Mouse (Mus musculus): ENCODE results near the gene Atf6. TPM values are rescaled to one million over a fixed set of nuclear protein-coding genes. Genes with fewer than 3 reads are reported as not detected.

The Atf6 gene
- polyA plus RNA-seq, 1 experiment from 2014 or later, result 9.8 TPM

GRCm38 (mm10) chr1:170718133-170718810, 149.3 kb downstream of the Atf6 start:
- DNase-seq (ENCODE audit: low spot score) (no peak), ATAC-seq (replicated peaks; ENCODE audit: low FRiP score) (no peak)
- 83% methylated on average over 8 of the region's 8 CpGs for WGBS
- Histone ChIP-seq H3K36me3 (ENCODE audit: control insufficient read depth, insufficient read depth, low read length) (no peaks in the 10 kb centered on the region), H3K9ac (ENCODE audit: low read length) (no peak overlapping the region), H3K9me3 (ENCODE audit: control insufficient read depth, low read length) (no peaks in the 10 kb centered on the region), H3K27me3 (ENCODE audit: control insufficient read depth, insufficient read depth, low read length) (no peaks in the 10 kb centered on the region), H3K4me1 (replicated peaks; ENCODE audit: control insufficient read depth, insufficient read depth, low read length) (no peaks in the 10 kb centered on the region), H3K27ac (ENCODE audit: low read depth, low read length) (no peak overlapping the region), H3K4me3 (ENCODE audit: low read depth, low read length) (no peak overlapping the region), H3K4me2 (ENCODE audit: low read depth, low read length, severe bottlenecking) (no peak overlapping the region)

GRCm38 (mm10) chr1:170717241-170717828, 150.2 kb downstream of the Atf6 start:
- no peak for DNase-seq (ENCODE audit: low spot score)
- no peak for ATAC-seq (replicated peaks; ENCODE audit: low FRiP score)
- no peak overlapping the region for H3K4me3 ChIP-seq (ENCODE audit: low read depth, low read length)
- no peaks in the 10 kb centered on the region for H3K9me3 ChIP-seq (ENCODE audit: control insufficient read depth, low read length)
- no peak overlapping the region for H3K27ac ChIP-seq (ENCODE audit: low read depth, low read length)
- H3K4me2 ChIP-seq (ENCODE audit: low read depth, low read length, severe bottlenecking), result no peak overlapping the region
- no peaks in the 10 kb centered on the region for H3K36me3 ChIP-seq (ENCODE audit: control insufficient read depth, insufficient read depth, low read length)
- H3K9ac ChIP-seq (ENCODE audit: low read length), result no peak overlapping the region
- 93% methylated on average over 3 of the region's 3 CpGs for WGBS
- no peaks in the 10 kb centered on the region for H3K27me3 ChIP-seq (ENCODE audit: control insufficient read depth, insufficient read depth, low read length)
- H3K4me1 ChIP-seq (replicated peaks; ENCODE audit: control insufficient read depth, insufficient read depth, low read length), result no peaks in the 10 kb centered on the region

- no peaks in the 10 kb centered on the region for H3K4me1 ChIP-seq (replicated peaks; ENCODE audit: control insufficient read depth, insufficient read depth, low read length)
- no peak overlapping the region for H3K9ac ChIP-seq (ENCODE audit: low read length)
- H3K36me3 ChIP-seq (ENCODE audit: control insufficient read depth, insufficient read depth, low read length), result no peaks in the 10 kb centered on the region
- no peaks in the 10 kb centered on the region for H3K27me3 ChIP-seq (ENCODE audit: control insufficient read depth, insufficient read depth, low read length)
- H3K4me2 ChIP-seq (ENCODE audit: low read depth, low read length, severe bottlenecking), result no peak overlapping the region
- no peak overlapping the region for H3K27ac ChIP-seq (ENCODE audit: low read depth, low read length)
- WGBS, result 96% methylated on average over 7 of the region's 7 CpGs
- ATAC-seq (replicated peaks; ENCODE audit: low FRiP score), result no peak
- no peak overlapping the region for H3K4me3 ChIP-seq (ENCODE audit: low read depth, low read length)
- no peak for DNase-seq (ENCODE audit: low spot score)
- no peaks in the 10 kb centered on the region for H3K9me3 ChIP-seq (ENCODE audit: control insufficient read depth, low read length)
These were observed 155.8 kb downstream of the Atf6 start for GRCm38 (mm10) chr1:170711731-170712130.

- no peak overlapping the region for H3K9ac ChIP-seq (ENCODE audit: low read length)
- H3K27ac ChIP-seq (ENCODE audit: low read depth, low read length), result no peak overlapping the region
- H3K27me3 ChIP-seq (ENCODE audit: control insufficient read depth, insufficient read depth, low read length), result no peaks in the 10 kb centered on the region
- no peaks in the 10 kb centered on the region for H3K9me3 ChIP-seq (ENCODE audit: control insufficient read depth, low read length)
- ATAC-seq (replicated peaks; ENCODE audit: low FRiP score), result no peak
- no peaks in the 10 kb centered on the region for H3K36me3 ChIP-seq (ENCODE audit: control insufficient read depth, insufficient read depth, low read length)
- H3K4me2 ChIP-seq (ENCODE audit: low read depth, low read length, severe bottlenecking), result no peak overlapping the region
- DNase-seq (ENCODE audit: low spot score), result no peak
- no peaks in the 10 kb centered on the region for H3K4me1 ChIP-seq (replicated peaks; ENCODE audit: control insufficient read depth, insufficient read depth, low read length)
- H3K4me3 ChIP-seq (ENCODE audit: low read depth, low read length), result no peak overlapping the region
- 96% methylated on average over 3 of the region's 3 CpGs for WGBS
These were observed 157.6 kb downstream of the Atf6 start for GRCm38 (mm10) chr1:170709969-170710368.

- Histone ChIP-seq H3K4me1 (replicated peaks; ENCODE audit: control insufficient read depth, insufficient read depth, low read length) (no peaks in the 10 kb centered on the region), H3K36me3 (ENCODE audit: control insufficient read depth, insufficient read depth, low read length) (no peaks in the 10 kb centered on the region), H3K27ac (ENCODE audit: low read depth, low read length) (no peak overlapping the region), H3K9me3 (ENCODE audit: control insufficient read depth, low read length) (no peaks in the 10 kb centered on the region), H3K4me2 (ENCODE audit: low read depth, low read length, severe bottlenecking) (no peak overlapping the region), H3K4me3 (ENCODE audit: low read depth, low read length) (no peak overlapping the region), H3K9ac (ENCODE audit: low read length) (no peak overlapping the region), H3K27me3 (ENCODE audit: control insufficient read depth, insufficient read depth, low read length) (no peaks in the 10 kb centered on the region)
- 95% methylated on average over 8 of the region's 8 CpGs for WGBS
- DNase-seq (ENCODE audit: low spot score) (no peak), ATAC-seq (replicated peaks; ENCODE audit: low FRiP score) (no peak)
These were observed 158.1 kb downstream of the Atf6 start for GRCm38 (mm10) chr1:170709481-170709880.

GRCm38 (mm10) chr1:170709034-170709433, 158.5 kb downstream of the Atf6 start:
- WGBS, result 79% methylated on average over 3 of the region's 3 CpGs
- no peak for ATAC-seq (replicated peaks; ENCODE audit: low FRiP score)

GRCm38 (mm10) chr1:170706046-170706445, 161.5 kb downstream of the Atf6 start:
- Histone ChIP-seq H3K9me3 (ENCODE audit: control insufficient read depth, low read length) (no peaks in the 10 kb centered on the region), H3K4me2 (ENCODE audit: low read depth, low read length, severe bottlenecking) (no peak overlapping the region), H3K4me1 (replicated peaks; ENCODE audit: control insufficient read depth, insufficient read depth, low read length) (no peaks in the 10 kb centered on the region), H3K27ac (ENCODE audit: low read depth, low read length) (no peak overlapping the region), H3K4me3 (ENCODE audit: low read depth, low read length) (no peak overlapping the region), H3K9ac (ENCODE audit: low read length) (no peak overlapping the region), H3K27me3 (ENCODE audit: control insufficient read depth, insufficient read depth, low read length) (no peaks in the 10 kb centered on the region), H3K36me3 (ENCODE audit: control insufficient read depth, insufficient read depth, low read length) (no peaks in the 10 kb centered on the region)
- 80% methylated on average over 4 of the region's 4 CpGs for WGBS
- ATAC-seq (replicated peaks; ENCODE audit: low FRiP score), result no peak
- no peak for DNase-seq (ENCODE audit: low spot score)

More at GRCm38 (mm10) chr1:170709034-170709433, 158.5 kb downstream of the Atf6 start:
- DNase-seq (ENCODE audit: low spot score), result no peak
- H3K9me3 ChIP-seq (ENCODE audit: control insufficient read depth, low read length), result no peaks in the 10 kb centered on the region
- H3K27ac ChIP-seq (ENCODE audit: low read depth, low read length), result no peak overlapping the region
- no peaks in the 10 kb centered on the region for H3K27me3 ChIP-seq (ENCODE audit: control insufficient read depth, insufficient read depth, low read length)
- no peaks in the 10 kb centered on the region for H3K4me1 ChIP-seq (replicated peaks; ENCODE audit: control insufficient read depth, insufficient read depth, low read length)
- no peak overlapping the region for H3K4me2 ChIP-seq (ENCODE audit: low read depth, low read length, severe bottlenecking)
- H3K4me3 ChIP-seq (ENCODE audit: low read depth, low read length), result no peak overlapping the region
- H3K36me3 ChIP-seq (ENCODE audit: control insufficient read depth, insufficient read depth, low read length), result no peaks in the 10 kb centered on the region
- no peak overlapping the region for H3K9ac ChIP-seq (ENCODE audit: low read length)

GRCm38 (mm10) chr1:170704911-170705594, 162.5 kb downstream of the Atf6 start:
- ATAC-seq (replicated peaks; ENCODE audit: low FRiP score) (no peak), DNase-seq (ENCODE audit: low spot score) (no peak)
- Histone ChIP-seq H3K27ac (ENCODE audit: low read depth, low read length) (no peak overlapping the region), H3K4me2 (ENCODE audit: low read depth, low read length, severe bottlenecking) (no peak overlapping the region), H3K36me3 (ENCODE audit: control insufficient read depth, insufficient read depth, low read length) (no peaks in the 10 kb centered on the region), H3K9me3 (ENCODE audit: control insufficient read depth, low read length) (no peaks in the 10 kb centered on the region), H3K4me1 (replicated peaks; ENCODE audit: control insufficient read depth, insufficient read depth, low read length) (no peaks in the 10 kb centered on the region), H3K4me3 (ENCODE audit: low read depth, low read length) (no peak overlapping the region), H3K9ac (ENCODE audit: low read length) (no peak overlapping the region), H3K27me3 (ENCODE audit: control insufficient read depth, insufficient read depth, low read length) (no peaks in the 10 kb centered on the region)
- WGBS, result 75% methylated on average over 4 of the region's 4 CpGs
